Mouse (Mus musculus): ENCODE measurements around the gene Tnfrsf25. TPM values are rescaled to one million over a fixed set of nuclear protein-coding genes. Genes with fewer than 3 reads are reported as not detected.

Tnfrsf25 gene
- total RNA-seq, 2 experiments from 2014 or later = 1.9 to 4.3 TPM

Other genes starting within 250 kb of the Tnfrsf25 start
- gene Dnajc11, start 182.2 kb upstream of the Tnfrsf25 start, total RNA-seq (2021) = 100 to 1,000 TPM in 1 of 2 experiments, 10 to 100 TPM in 1; 99.3 to 120 TPM
- gene Thap3, start 126.9 kb upstream of the Tnfrsf25 start, total RNA-seq (2021) = 10 to 100 TPM; 15.3 to 27.0 TPM
- 10 to 100 TPM; 16.4 to 17.8 TPM for gene Phf13, start 119.7 kb upstream of the Tnfrsf25 start, total RNA-seq (2021)
- 10 to 100 TPM; 17.8 to 21.4 TPM for gene Klhl21, start 107.1 kb upstream of the Tnfrsf25 start, total RNA-seq (2021)
- 1 to 10 TPM; 7.2 to 9.6 TPM for gene Zbtb48, start 88.3 kb upstream of the Tnfrsf25 start, total RNA-seq (2021)
- gene Tas1r1, start 77.4 kb upstream of the Tnfrsf25 start, total RNA-seq (2021) = not detected
- gene Nol9, start 76.6 kb upstream of the Tnfrsf25 start, total RNA-seq (2021) = 10 to 100 TPM; 20.1 to 20.3 TPM
- 10 to 100 TPM; 17.1 to 20.1 TPM for gene Plekhg5, start 43.4 kb upstream of the Tnfrsf25 start, total RNA-seq (2021)
- gene Espn, start 36.4 kb downstream of the Tnfrsf25 start, total RNA-seq (2021) = 1 to 10 TPM; 1.2 to 1.3 TPM
- not detected for gene Hes2, start 42.9 kb downstream of the Tnfrsf25 start, total RNA-seq (2021)
- gene Acot7, start 62.2 kb downstream of the Tnfrsf25 start, total RNA-seq (2021) = 10 to 100 TPM; 33.2 to 38.0 TPM
- 10 to 100 TPM; 11.2 to 11.8 TPM for gene Gpr153, start 158.3 kb downstream of the Tnfrsf25 start, total RNA-seq (2021)
- gene Hes3, start 175.7 kb downstream of the Tnfrsf25 start, total RNA-seq (2021) = not detected
- gene Icmt, start 181.3 kb downstream of the Tnfrsf25 start, total RNA-seq (2021) = 10 to 100 TPM; 30.4 to 31.6 TPM
- under 1 TPM in 1 of 2 experiments, not detected in 1; 0.70 TPM for gene Rnf207, start 203.1 kb downstream of the Tnfrsf25 start, total RNA-seq (2021)
- gene Rpl22, start 209.8 kb downstream of the Tnfrsf25 start, total RNA-seq (2021) = 100 to 1,000 TPM; 484 to 487 TPM
- gene Chd5, start 222.7 kb downstream of the Tnfrsf25 start, total RNA-seq (2021) = 1 to 10 TPM; 8.8 TPM